In genomic region chr2:125303764-125304384, GRCm38 (mm10) we compare ENCODE assay signal across 11 mouse cellular contexts. TPM values are rescaled to one million over a fixed set of nuclear protein-coding genes. Genes with fewer than 3 reads are reported as not detected.
DNase-seq lines count a peak whose midpoint lies in the region; ATAC-seq and TF ChIP-seq lines count a peak whose summit lies in the region.
"Had no signal": no experiment of that assay in that cellular context is flagged by ENCODE, and none has a peak within 500 bp of the region (broad histone marks: within the 10 kb centered on the region; RNA-seq: fewer than 3 reads in every experiment).

No protein-coding gene starts in this region.

- H3K27me3 ChIP-seq in kidney, embryonic 15.5 days: no peaks in the 10 kb centered on the region
- H3K27me3 ChIP-seq in kidney, embryonic 14.5 days (ENCODE audit: control insufficient read depth, insufficient read depth, low read length): no peaks in the 10 kb centered on the region
- H3K27me3 ChIP-seq in midbrain, embryonic 13.5 days: no peaks in the 10 kb centered on the region

- no peak overlapping the region for H3K4me3 ChIP-seq in kidney, embryonic 15.5 days (replicated peaks)
- H3K4me3 ChIP-seq in kidney, embryonic 14.5 days (ENCODE audit: low read length): no peak overlapping the region
- H3K4me3 ChIP-seq in midbrain, embryonic 13.5 days (replicated peaks): no peak overlapping the region

- H3K9ac ChIP-seq in kidney, embryonic 15.5 days: no peak overlapping the region
- no peak overlapping the region for H3K9ac ChIP-seq in kidney, embryonic 14.5 days (ENCODE audit: low read depth, low read length)
- H3K9ac ChIP-seq in midbrain, embryonic 13.5 days (replicated peaks): no peak overlapping the region

- H3K9me3 ChIP-seq in kidney, embryonic 15.5 days (replicated peaks): no peaks in the 10 kb centered on the region
- no peaks in the 10 kb centered on the region for H3K9me3 ChIP-seq in kidney, embryonic 14.5 days (ENCODE audit: control insufficient read depth, low read length)
- no peaks in the 10 kb centered on the region for H3K9me3 ChIP-seq in midbrain, embryonic 13.5 days

- H3K27ac ChIP-seq in kidney, embryonic 15.5 days: no peak overlapping the region
- no peak overlapping the region for H3K27ac ChIP-seq in kidney, embryonic 14.5 days (ENCODE audit: low read depth, low read length)
- H3K27ac ChIP-seq in midbrain, embryonic 13.5 days: no peak overlapping the region
- H3K27ac ChIP-seq: macrophage had no signal

- peaks cover 50% of the 10 kb centered on the region for H3K36me3 ChIP-seq in kidney, embryonic 15.5 days
- H3K36me3 ChIP-seq in kidney, embryonic 14.5 days (ENCODE audit: control insufficient read depth, insufficient read depth, low read length): peaks cover 26% of the 10 kb centered on the region; the same call in 1 of the 2 replicates
- H3K36me3 ChIP-seq in midbrain, embryonic 13.5 days: peaks cover 26% of the 10 kb centered on the region

- H3K4me2 ChIP-seq in kidney, embryonic 15.5 days: no peak overlapping the region
- H3K4me2 ChIP-seq in kidney, embryonic 14.5 days (replicated peaks; ENCODE audit: low read depth, low read length): no peak overlapping the region
- no peak overlapping the region for H3K4me2 ChIP-seq in midbrain, embryonic 13.5 days (replicated peaks)
- H3K4me2 ChIP-seq: heart, embryonic 11.5 days had no signal

- peak; percentile 22 for DNase-seq in kidney, postnatal 10 days
- DNase-seq in thymus, postnatal 14 days: peak; percentile 15
- no peak for DNase-seq in thymus, postnatal 36 days
- DNase-seq in brain, embryonic 14.5 days (ENCODE audit: low read depth): no peak
- DNase-seq in thymus, postnatal 4 days: peak; percentile 32
- DNase-seq: layer of hippocampus, adult 9-11 months had no signal

- WGBS in kidney, embryonic 15.5 days: 77% methylated on average over 5 of the region's 5 CpGs
- 79% methylated on average over 5 of the region's 5 CpGs for WGBS in kidney, embryonic 14.5 days
- WGBS in midbrain, embryonic 13.5 days: 80% methylated on average over 5 of the region's 5 CpGs

- no peaks in the 10 kb centered on the region for H3K4me1 ChIP-seq in kidney, embryonic 15.5 days
- H3K4me1 ChIP-seq in kidney, embryonic 14.5 days (ENCODE audit: control insufficient read depth, insufficient read depth, low read length): no peaks in the 10 kb centered on the region
- no peaks in the 10 kb centered on the region for H3K4me1 ChIP-seq in midbrain, embryonic 13.5 days (replicated peaks)

- ATAC-seq in kidney, embryonic 15.5 days (replicated peaks; ENCODE audit: low FRiP score): no peak
- ATAC-seq in kidney, embryonic 14.5 days (ENCODE audit: low FRiP score, low TSS enrichment): no peak
- ATAC-seq in midbrain, embryonic 13.5 days: no peak

- no peak for TF ChIP-seq POLR2A in brain, embryonic 14.5 days (IDR thresholded peaks at IDR 0.05; ENCODE audit: borderline replicate concordance, extremely low read depth, insufficient read depth, insufficient read length, poor library complexity, severe bottlenecking)

- peak; percentile 35; the same call in 1 of the 2 replicates for TF ChIP-seq CTCF in brain, embryonic 14.5 days (IDR thresholded peaks at IDR 0.05; ENCODE audit: borderline replicate concordance, extremely low read depth, insufficient read depth, insufficient read length)

RNA-seq across cellular contexts. Expression of gene Dut, which starts 56.9 kb away (rescaled TPM):
- 176 and 183 TPM in 2 replicates for polyA plus RNA-seq in kidney, embryonic 15.5 days (2015; fragmentation: Nextera tagmentation; extraction: Ambion mirVana)
- 57.0 and 77.4 TPM in 2 replicates for polyA plus RNA-seq in brain, embryonic 14.5 days (2012; rRNA removed)
- 217 and 261 TPM in 2 replicates for polyA plus RNA-seq in kidney, embryonic 14.5 days (2014; fragmentation: Nextera tagmentation; extraction: Ambion mirVana)
- polyA plus RNA-seq in midbrain, embryonic 13.5 days (2015; fragmentation: Nextera tagmentation; extraction: Ambion mirVana): 97.0 and 105 TPM in 2 replicates

Comparison
In these comparisons a context has a peak if more than half of its experiments do, and no peak if none do; other contexts are left out.
1. DNase-seq: peak in kidney, postnatal 10 days (single experiment), thymus, postnatal 14 days (single experiment) and thymus, postnatal 4 days (single experiment); none in thymus, postnatal 36 days (0 of 2) and brain, embryonic 14.5 days (single experiment).